Mouse (Mus musculus) thymus, postnatal 14 days (tissue): Measurements from ENCODE around the gene Tor1a.
A peak's percentile ranks its signal among the peaks of the same experiment; 100 is the strongest.

ENCODE experiments used
- DNase-seq: peaks from one replicate; pipeline ENCODE4 v3.0.0; 2021

Tor1a gene

DNA sequence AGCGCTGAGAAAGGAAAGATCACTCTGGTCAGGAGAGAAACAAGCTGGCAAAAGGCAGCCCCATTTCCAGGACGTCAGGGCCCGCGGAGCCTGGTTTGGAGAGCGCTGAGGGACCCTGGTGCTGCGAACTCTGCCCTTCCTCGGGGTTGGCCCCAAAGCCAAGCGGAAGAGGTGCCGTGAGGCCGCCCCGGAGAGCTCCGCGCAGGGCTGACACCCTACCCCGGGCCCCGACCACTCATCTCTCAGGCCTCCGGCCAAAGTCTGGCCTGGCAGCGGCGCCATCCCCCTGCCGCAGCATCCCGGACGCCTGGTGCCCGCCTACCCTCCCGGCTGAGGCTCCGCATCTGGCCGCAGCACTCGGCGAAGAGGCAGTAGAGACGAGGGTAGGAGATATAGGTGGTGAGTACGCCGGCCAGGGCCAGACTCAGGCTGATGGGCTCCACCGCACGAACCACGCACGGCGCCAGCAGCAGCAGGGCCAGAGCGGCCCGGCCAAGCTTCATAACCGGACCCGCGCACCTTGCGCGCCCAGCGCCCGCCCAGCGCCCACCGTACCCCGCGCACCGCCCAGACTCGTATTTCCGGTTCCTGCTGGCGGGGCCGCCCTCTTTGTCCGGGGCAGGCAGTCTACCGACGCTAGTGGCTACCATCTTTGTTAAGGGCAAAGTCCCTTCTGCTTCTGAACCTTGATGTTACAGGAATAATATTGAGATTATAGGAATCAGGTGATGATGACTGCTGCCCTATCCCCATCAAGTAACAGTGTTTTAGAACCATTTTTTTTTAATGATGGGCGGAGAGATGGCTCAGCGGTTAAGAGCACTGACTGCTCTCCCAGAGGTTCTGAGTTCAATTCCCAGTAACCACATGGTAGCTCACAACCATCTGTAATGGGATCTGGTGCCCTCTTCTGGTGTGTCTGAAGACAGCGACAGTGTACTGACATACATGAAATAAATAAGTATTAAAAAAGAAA is at the start of gene Tor1a:
Gene Tor1a (minus strand): TSS at position 582 of the 976 bp plus-strand sequence.
- DNase-seq = peak; percentile 90

DNA sequence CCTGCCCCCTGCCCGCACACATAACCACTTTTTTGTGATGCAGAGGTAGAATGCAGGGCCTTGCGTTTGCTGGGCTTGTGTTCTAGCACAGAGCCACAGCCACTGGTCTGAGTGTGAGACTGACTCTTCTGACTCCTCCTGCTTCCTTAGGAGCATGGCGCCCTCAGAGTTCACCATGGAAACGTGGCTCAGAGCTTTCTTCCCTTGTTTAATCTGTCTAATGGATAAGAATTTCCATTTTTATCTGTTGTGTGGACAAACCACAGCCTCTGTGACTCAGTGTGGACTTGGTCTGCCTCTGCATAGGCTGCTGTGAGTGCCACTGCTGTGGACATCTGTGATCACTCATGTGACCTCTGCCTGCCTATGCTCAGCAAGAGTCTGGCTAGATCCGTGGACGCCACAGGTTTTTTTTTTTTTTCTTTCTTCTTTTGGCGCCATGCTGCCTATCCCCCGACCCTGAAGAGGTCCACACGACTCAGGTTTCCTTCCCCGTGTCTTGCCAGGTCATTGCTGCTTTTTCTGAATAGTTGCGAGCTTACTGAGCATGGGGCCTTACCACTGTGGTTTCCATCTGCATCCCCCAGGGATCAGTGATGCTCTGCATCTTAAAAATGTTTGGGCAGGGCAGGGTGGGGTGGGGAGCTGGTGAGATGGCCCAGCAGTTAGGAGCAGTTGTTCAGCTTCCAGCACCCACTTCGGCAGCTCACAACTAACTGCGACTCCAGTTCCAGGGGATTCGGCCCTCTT is 45.8 kb upstream of the Tor1a start:
- no peak for DNase-seq

DNA sequence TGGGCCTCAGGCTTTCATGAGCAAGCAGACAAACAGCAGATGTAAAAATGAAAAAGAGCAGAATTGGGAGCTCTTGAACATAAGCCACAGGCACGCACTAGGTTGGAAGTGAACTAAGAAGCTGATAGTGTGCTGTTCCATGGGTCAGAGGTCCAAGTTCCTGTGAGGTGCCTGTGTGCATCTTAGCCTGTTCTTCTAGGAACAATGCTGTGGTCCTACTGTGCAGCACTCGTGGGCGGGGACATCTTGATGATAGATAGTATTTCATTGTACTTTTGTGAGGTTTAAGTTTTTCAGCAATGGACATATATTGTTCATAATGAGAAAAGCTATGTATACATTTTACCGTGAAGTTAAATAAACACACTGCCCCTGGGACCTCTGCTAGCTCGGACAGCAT is 39.5 kb upstream of the Tor1a start:
- DNase-seq = no peak

DNA sequence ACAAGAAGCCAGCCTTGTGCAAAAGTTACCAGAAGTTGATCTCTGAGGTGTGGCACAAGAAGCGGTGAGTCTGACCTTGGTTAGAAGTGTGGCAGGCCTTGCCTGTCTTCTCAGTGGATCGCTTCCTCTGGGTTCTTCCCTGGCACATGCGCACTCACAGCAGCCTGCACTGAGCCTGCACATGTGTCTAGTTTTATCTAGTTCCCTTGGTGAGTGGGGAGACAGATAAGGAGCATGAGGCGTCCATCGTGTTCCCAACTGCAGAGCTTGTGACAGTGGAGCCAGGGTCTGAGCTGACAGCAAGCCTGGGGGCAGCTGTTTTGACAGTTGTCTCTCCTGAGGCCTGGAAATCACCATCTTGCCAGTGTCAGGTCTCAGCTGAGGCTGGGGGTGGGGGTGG is 38.7 kb upstream of the Tor1a start:
- peak; percentile 26 for DNase-seq

DNA sequence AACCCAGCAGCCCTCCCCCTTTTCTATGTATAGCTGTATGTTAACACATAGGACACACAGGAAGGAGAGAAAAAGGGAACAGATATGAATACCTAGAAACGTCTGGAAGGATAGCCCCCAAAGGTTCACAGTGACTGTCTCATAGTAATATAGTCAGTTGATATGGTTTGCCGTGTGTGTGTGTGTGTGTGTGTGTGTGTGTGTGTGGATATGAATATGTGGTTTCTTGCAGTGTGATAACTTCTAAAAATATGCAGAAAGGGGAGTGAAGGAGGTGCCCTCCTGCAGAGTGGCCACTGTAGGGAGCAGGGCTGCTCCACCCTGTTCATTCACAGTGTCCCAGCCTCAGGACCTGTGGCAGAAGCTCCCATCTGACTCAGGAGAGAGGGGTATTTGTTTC is 37.7 kb upstream of the Tor1a start:
- no peak for DNase-seq

DNA sequence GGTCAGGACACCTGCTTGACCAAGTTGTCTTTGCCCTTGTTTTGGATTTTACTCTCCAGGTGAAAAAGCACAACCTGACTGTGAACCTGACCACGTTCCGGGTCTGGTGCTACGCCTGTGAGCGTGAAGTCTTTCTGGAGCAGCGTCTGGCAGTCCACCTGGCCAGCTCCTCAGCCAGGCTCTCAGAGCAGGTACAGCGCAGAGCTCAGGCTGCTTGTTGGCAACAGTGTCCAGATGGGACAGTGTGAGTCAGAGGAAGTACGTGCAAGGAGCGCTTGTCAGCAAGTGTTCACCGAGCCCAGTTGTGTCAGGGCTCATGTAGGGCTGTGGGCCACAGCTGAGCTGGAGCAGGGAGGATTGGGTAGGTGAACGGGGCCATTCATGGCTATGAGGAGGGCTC is 35.1 kb upstream of the Tor1a start:
- no peak for DNase-seq

DNA sequence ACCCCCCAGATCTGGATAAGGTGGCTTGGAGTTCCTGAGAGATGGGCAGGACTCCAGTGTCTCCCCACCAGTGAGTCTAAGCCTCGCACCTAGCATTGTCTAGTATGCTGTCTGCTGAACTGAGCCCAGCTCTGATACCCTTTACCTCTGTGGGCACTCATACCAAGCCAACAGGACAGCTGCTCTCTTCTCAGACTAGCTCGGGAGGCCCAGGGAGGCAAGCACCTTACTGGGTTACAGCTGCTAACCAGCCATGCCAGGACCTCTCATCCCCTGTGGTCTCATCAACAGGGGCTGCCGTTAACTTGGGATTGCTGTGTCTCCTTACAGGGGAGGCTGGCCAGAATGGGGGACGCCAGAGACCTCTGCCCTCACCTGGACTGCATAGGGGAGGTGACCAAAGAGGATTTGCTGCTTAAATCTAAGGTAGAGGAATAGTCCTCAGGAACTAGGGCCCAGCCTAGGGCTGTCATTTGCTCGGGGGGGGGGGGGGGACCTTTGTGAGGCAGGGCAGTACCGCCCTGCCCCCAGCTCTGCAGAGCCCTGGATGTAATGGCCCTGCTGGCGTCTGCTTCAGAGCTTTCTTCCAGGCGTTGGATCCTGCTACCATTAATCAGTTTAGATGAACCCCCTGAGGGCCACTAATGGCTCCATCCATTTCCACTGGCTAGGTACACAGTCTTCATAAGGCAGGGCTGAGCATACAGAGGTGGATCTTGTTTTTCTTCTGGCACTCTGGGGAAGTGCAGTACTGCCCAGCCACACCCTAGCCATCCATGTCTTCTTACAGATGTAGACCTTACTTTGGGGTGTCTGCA is 30.9 kb upstream of the Tor1a start:
- DNase-seq = no peak

DNA sequence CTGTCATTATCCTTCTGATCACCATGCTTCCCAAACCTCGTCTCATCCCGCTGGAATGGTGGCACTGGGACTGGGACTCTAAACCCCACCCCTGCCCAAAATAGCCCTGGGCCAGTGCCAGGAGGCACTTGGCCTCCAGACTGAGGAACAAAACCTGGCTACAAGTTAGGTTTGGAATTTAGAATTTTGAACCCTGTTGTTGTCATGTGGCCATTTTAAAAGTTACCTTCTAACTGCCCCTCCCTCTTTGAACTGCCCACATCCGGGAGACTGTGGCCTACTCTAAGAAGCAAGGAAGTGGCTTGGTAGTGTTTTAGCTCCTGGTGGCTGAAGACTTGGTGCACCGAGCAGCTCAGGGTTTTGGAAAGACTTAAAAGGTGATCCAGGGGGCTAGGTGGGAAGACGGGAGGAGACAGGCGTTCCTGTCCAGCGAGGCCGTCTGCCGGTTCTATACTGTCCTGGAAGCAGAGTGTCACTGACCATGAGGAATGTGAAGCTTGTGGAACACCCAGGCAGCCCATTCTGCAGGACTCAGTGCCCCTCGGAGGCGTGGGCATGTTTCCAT is 27.8 kb upstream of the Tor1a start:
- DNase-seq = no peak

DNA sequence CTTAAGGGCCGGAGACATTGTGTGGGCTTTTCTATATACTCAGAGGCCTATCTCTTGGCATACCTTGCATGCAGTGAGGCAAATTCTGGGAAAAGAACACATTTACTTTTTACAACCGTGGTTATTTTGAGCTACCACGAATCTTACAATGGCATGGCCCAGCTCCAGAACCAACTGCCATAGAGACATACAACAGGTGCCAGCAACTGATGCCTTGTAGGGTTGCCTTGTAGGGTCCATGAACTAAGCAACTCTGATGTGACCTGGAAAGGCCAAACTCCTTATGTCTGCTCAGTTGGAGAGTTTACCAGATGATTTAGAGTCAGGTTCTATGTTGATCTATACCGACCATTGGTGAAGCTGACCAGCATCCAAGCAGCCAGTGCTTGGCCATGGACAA is 27.1 kb upstream of the Tor1a start:
- no peak for DNase-seq

DNA sequence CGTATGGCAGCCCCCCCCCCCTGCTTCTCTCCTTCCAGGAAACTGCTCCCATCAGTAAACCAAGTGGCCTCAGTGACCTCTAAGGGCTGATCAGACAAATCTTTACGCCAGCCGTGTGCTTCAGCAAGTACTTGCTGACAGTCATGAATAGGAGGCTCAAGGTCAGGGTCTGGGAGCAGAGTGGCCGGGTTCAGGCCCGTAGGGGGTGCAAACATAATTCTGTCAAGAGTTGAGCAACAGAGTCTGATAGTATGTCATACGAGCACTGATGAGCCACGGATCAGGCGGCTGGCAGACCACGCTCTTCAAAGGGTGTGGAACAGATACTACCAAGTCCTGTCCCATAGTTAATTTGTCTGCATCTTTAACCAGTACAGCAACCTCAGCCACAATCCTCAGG is 22.5 kb upstream of the Tor1a start:
- DNase-seq = no peak

DNA sequence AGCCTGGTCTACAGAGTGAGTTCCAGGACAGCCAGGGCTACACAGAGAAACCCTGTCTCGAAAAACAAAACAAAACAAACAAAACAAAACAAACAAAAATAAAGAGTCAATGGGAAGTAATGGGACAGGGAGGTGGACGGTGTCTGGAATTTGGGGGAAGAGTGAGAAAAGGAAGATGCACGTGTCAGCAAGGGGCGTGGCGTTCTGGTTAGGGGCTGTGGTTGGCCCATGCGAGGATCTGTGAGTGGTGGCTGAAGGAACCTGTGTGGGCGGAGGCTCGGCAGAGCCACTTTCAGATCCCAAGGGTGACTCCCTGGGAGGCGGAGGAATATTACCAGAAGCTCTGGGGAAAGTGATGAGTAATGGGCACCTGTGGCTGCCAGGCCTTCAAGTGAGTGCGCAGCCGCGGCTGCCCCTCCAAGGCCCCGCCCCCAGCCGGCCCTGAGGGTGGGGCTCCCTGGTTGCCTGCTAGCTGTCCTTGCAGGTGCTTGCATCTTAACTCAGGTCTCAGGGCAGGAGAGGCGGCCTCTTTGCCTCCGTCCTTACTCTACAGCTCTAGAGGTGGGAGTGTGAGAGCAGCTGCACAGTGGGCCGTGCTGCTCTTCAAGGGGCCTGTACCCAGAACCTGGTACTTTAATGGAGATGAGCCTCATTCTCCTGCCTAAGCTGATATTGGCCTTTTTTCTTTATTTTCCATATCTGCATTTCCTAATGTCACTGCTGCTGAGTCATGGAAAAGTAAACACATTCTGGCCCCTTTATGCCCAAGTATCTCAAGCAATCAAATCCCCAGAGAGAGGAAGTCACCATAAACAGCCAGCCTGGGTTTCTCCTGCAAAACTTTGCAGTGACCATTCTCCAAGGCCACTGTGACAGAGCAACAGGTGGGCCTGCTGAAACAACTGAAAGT is 17.6 kb upstream of the Tor1a start:
- peak; percentile 71 for DNase-seq

DNA sequence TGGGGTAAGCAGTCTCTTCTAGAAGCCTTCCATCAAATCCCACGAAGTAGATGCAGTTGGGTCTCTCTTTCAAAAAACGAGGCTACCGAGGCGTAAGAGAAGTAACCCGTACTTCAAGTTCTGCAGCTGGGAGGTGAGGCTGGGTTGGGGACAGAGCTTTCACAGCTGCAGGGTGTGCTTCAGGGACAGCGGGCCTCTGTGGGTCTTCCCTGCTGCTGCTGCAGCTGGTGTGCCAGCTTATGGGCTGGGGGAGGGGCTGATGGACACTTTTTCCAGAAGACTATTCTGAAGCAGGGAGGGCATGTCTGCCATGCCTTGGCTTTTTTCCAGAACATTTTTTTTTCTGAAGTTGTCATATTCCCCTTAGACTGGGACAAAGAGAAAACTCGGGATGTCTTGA is 15.3 kb upstream of the Tor1a start:
- peak; percentile 33 for DNase-seq

DNA sequence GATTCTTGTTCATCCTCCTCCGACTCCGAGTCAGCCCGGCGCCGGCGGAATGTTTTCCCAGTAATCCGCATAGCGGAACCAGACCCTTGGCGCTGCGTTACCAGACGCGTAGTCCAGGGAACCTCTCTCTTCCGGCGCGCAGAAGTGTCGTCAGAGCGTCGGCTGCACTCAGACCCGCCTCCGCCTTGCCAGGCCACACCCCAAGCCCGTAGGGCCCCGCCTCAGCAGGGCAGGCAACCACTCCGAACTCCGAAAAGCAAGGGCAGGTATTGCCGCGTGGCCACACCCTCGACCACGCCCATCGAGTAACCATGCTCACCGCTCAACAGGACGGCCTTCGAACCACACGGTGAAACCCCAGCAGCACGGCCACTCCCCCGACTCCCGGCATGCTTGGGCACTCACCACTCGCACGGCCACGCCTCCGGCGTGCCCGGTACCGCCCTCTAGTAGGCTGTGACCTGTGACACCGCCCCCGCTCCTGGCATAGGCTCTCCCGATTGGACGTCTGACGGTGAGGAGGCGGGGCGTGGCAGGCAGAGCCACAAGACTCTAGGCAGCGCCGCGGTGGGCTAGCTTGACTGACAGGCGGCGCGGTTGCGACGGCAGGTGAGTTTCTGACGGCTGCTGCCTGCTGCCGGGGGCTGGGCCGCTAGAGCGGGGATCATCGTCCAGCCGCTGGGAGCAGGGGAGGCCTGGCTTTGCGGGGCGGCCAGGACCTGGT is 14.2 kb upstream of the Tor1a start, which contains the start of the genes BC005624 and Usp20:
Gene BC005624 (minus strand): TSS at position 412 of the 724 bp plus-strand sequence.
Gene Usp20 (plus strand): TSS at position 490 of the 724 bp plus-strand sequence.
- peak; percentile 100 for DNase-seq

DNA sequence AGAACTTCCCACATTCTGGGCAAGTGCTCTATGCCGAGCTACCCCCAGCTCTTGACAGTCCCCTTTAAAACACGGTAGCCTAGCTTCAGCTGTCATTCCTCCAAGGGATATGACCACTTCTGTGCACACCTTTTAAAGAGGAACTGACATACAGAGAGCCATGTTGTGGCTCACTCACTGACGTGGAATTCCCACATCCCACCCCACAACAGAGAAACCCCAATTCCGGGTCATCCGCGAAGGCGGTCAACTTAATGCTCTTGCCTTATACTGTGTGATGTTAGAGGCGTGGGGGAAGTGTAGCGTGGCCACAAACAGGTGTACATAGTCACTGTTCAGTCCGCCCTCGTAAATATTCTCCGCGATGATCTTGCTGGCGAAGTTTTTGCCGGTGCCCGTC is 907 bp downstream of the Tor1a start:
- no peak for DNase-seq

DNA sequence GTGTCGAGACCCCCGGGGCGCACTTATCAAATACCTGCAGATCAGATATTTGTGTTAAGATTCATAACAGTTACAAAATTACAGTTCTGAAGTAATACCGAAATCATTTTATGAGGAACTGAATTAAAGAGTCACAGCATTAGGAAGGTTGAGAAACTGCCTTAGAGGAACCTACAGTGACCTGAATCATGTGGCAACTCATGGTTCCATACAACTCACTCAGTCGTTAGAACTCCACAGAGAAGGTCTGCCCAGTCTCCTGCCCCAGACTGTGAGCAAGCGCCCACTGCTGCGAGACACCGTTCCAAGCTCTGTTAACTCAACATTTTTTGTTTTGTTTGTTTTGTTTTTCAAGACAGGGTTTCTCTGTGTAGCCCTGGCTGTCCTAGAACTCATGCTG is 2.1 kb downstream of the Tor1a start:
- no peak for DNase-seq

DNA sequence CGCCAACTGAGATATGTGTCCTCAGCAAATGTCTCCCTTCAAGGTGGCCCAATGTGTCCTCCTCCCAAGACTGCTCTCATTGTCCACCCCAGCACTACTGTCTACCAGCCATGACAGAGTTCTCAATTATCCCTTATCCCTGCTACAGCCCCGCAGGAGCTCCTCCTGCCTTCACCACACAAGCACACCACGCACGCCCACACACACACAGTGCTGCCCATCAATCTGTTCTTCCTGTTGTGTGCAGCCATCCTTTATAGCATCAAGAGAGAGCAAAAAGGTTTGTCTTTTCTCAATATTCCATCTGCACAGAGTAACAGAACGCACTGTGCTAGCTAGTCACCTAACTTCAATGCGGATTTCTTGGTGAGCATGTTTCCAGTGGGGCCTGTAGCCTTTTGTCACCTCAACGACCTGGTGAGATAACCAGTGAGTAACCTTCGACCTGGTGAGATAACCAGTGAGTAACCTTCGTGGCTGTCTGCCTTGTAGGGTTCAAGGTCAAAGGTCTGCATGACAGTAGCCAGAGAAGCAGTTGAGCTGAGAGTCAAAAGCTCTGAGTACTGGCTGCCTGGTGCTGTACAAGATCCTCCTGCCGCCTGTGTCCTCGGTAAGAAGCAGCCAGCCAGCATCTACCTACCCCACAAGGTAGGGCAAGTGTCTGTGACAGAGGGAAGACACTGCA is 5.0 kb downstream of the Tor1a start:
- no peak for DNase-seq

DNA sequence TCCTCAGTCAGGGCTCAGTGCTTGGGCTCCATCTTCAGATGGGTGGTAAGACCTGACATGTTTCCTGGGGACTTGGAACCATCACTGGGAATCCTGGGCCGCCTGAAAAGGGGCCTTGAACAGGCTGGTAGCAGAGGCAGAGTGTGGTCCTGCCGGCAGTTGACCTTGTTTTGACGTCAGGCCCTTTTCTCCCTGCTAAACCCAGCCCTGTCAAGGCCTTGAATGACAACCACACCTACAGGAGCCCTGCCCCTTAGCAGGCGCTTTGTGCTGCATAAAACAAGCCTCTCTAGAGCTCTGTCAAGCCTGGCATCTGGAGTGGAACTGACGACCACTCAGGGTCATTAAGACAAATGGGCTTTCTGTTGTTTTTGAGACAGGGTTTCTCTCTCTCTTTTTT is 7.9 kb downstream of the Tor1a start:
- DNase-seq = no peak

DNA sequence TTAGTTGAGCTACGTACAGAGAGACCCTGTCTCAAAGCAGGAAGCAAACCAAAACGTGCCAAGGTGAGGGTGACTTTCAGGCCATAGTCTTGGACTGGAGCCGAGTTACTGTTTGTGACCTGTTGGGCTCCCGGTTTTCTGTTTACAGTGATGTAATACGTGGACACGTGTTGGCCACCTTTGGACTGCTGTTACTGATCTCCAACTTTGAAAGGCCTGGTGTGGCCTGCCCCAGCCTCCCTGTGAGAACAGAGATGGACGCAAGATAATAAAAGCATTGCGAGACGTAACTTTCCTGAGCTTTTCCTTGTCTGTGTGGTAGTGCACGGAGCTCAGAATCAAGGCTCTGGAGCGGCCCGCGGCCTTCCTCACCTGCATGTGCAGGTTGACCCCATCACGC is 9.0 kb downstream of the Tor1a start:
- DNase-seq = no peak

DNA sequence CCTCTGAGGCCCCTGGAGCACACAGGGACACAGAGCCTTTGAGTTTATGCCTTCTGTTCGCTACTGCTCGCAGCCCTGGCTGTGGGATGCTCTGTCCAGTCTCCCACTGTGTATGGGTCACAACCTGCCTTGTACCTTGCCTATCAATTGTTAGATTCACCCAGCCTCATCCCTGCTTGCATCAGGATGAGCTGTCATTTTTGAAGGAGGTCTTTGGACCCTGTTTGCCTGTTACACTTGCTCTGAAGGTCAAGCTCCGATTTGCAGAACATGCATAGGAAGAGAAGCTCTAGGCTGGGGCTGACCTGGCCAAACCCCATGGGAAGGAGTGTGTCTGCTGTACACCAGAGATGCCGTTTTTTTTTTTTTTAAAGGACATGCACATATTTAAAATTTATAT is 10.2 kb downstream of the Tor1a start:
- no peak for DNase-seq

DNA sequence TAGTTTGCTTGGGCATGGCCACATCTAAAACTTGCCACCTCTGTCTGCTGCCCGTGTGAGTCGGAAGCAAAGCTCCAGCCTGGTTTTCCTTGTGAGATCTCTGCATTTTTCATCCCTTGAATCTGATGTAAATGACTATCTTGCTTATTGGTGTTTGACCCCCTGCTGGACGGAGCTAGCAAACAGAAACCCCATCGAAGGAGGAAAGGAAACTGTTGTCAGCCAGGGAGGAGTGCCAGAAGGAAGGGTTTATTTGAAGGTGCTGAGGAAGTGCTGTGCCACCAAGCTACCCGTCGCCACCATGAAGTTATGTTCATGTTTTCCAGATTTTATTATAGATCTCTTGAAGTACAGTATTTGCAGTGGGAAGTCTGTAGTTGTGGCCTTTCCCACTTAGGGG is 12.9 kb downstream of the Tor1a start:
- no peak for DNase-seq
